Comparison of ENCODE assay signal across 8 mouse cellular contexts in genomic region chr16:44138979-44139535, GRCm38 (mm10). TPM values are rescaled to one million over a fixed set of nuclear protein-coding genes. Genes with fewer than 3 reads are reported as not detected.
DNase-seq lines count a peak whose midpoint lies in the region; ATAC-seq lines count a peak whose summit lies in the region.

No protein-coding gene starts in this region.

- intact Hi-C loops in gastrocnemius, postnatal 14 days (cut with DNase I; ENCODE audit: low total_unique reads): no loop called here
- intact Hi-C loops in left cerebral cortex, postnatal 10 days (cut with DNase I): no loop called here

- ATAC-seq in inflammation-experienced regulatory T-cells, adult 6 months: peak; percentile 83
- peak; percentile 87 for ATAC-seq in megakaryocyte-erythroid progenitor cell, adult 5-6 weeks (replicated peaks; ENCODE audit: low FRiP score, low TSS enrichment, poor library complexity, severe bottlenecking)

- peak; percentile 91 to 97 for DNase-seq in adrenal gland, adult (ENCODE audit: inconsistent age in 2 of 2, low spot score in 1 of 2)
- peak; percentile 96 for DNase-seq in embryo, embryonic 10.5 days (ENCODE audit: low spot score)
- DNase-seq in gastrocnemius, postnatal 14 days: peak; percentile 87
- peak; percentile 92 to 94 for DNase-seq in left cerebral cortex, postnatal 10 days (ENCODE audit: extremely low spot score in 1 of 2, low spot score in 2 of 2)
- DNase-seq in right cerebral cortex, postnatal 25 days: peak; percentile 88
- peak; percentile 81 to 83 for DNase-seq in urinary bladder, postnatal 4 days (ENCODE audit: low spot score in 2 of 2)

RNA-seq across cellular contexts. Expression of gene Atp6v1a, which starts 0.4 kb away (rescaled TPM):
- 10 to 100 TPM; 27.0 to 31.6 TPM for total RNA-seq in gastrocnemius, postnatal 14 days (2021)
- 10 to 100 TPM; 31.2 to 43.0 (median 36.4) TPM for polyA plus RNA-seq in inflammation-experienced regulatory T-cells, adult 6 months (2017; shearing (Covaris generic))
- total RNA-seq in left cerebral cortex, postnatal 10 days (2021): 100 to 1,000 TPM; 413 to 416 TPM
- total RNA-seq in megakaryocyte-erythroid progenitor cell, adult 5-6 weeks (2014; fragmentation: Nextera tagmentation): 20.8 and 28.8 TPM in 2 replicates
- total RNA-seq in megakaryocyte-erythroid progenitor cell, adult 5-6 weeks (2017): 50.4 and 76.9 TPM in 2 replicates

RNA-seq across cellular contexts. Expression of gene Naa50, which starts 0.6 kb away (rescaled TPM):
- total RNA-seq in gastrocnemius, postnatal 14 days (2021): 100 to 1,000 TPM; 175 to 187 TPM
- 10 to 100 TPM; 22.5 to 49.0 (median 24.8) TPM for polyA plus RNA-seq in inflammation-experienced regulatory T-cells, adult 6 months (2017; shearing (Covaris generic))
- 10 to 100 TPM; 53.9 to 55.2 TPM for total RNA-seq in left cerebral cortex, postnatal 10 days (2021)
- 116 and 124 TPM in 2 replicates for total RNA-seq in megakaryocyte-erythroid progenitor cell, adult 5-6 weeks (2014; fragmentation: Nextera tagmentation)
- total RNA-seq in megakaryocyte-erythroid progenitor cell, adult 5-6 weeks (2017): 153 and 162 TPM in 2 replicates

RNA-seq across cellular contexts. Expression of gene Usf3, which starts 34.0 kb away (rescaled TPM):
- total RNA-seq in gastrocnemius, postnatal 14 days (2021): 10 to 100 TPM; 27.7 to 34.3 TPM
- polyA plus RNA-seq in inflammation-experienced regulatory T-cells, adult 6 months (2017; shearing (Covaris generic)): 1 to 10 TPM; 3.2 to 6.5 (median 5.5) TPM
- total RNA-seq in left cerebral cortex, postnatal 10 days (2021): 10 to 100 TPM; 32.6 to 33.5 TPM
- 41.1 and 42.8 TPM in 2 replicates for total RNA-seq in megakaryocyte-erythroid progenitor cell, adult 5-6 weeks (2014; fragmentation: Nextera tagmentation)
- total RNA-seq in megakaryocyte-erythroid progenitor cell, adult 5-6 weeks (2017): 17.2 and 17.8 TPM in 2 replicates

Comparison
In these comparisons a context has a peak if more than half of its experiments do, and no peak if none do; other contexts are left out.
1. Peak in every context shown above with its lines: DNase-seq and ATAC-seq.
2. RNA of gene Atp6v1a, which starts 0.4 kb away (total RNA-seq): 413 to 416 TPM in left cerebral cortex, postnatal 10 days; 20.8 to 76.9 TPM in megakaryocyte-erythroid progenitor cell, adult 5-6 weeks and 27.0 to 31.6 TPM in gastrocnemius, postnatal 14 days; every median in the first group is over 4 times any median in the second.